Mouse (Mus musculus): ENCODE data around the gene Olfr447. TPM values are rescaled to one million over a fixed set of nuclear protein-coding genes. Genes with fewer than 3 reads are reported as not detected.

Gene Olfr447
- polyA plus RNA-seq, 1 experiment from 2014 or later: not detected

GRCm38 (mm10) chr6:42948767-42949166 lies 40.1 kb downstream of the Olfr447 start, which contains the start of gene Olfr444:
TSS of gene Olfr444 (plus strand) at chr6:42949067.
- H3K9ac ChIP-seq (replicated peaks): no peak within 1 kb of the TSS
- 68% methylated on average over 1 of the region's 1 CpGs for WGBS (ENCODE audit: insufficient replicate concordance)
- ATAC-seq: no peak
- H3K36me3 ChIP-seq (replicated peaks; ENCODE audit: insufficient read depth, low read length): no peaks in the 10 kb centered on the region
- H3K9me3 ChIP-seq (ENCODE audit: low read length): no peaks in the 10 kb centered on the region
- no peak for DNase-seq
- H3K4me1 ChIP-seq (ENCODE audit: insufficient read depth): no peaks in the 10 kb centered on the region
- no peak for TF ChIP-seq CTCF (IDR thresholded peaks at IDR 0.05; ENCODE audit: low read depth)
- no peak for TF ChIP-seq EP300 (IDR thresholded peaks at IDR 0.05; ENCODE audit: low read depth)
- H3K27ac ChIP-seq (ENCODE audit: low read depth): no peak within 1 kb of the TSS
- H3K4me2 ChIP-seq (ENCODE audit: low read depth, low read length): no peak within 1 kb of the TSS
- H3K4me3 ChIP-seq (ENCODE audit: low read depth, low read length): no peak within 1 kb of the TSS
- H3K27me3 ChIP-seq (ENCODE audit: insufficient read depth, low read length): no peaks in the 10 kb centered on the region

Other genes with a start within 250 kb of the Olfr447 start
- 3.8 and 4.7 TPM in 2 replicates for gene Tcaf1, start 198.8 kb upstream of the Olfr447 start, polyA plus RNA-seq (2015; fragmentation: Nextera tagmentation; extraction: Ambion mirVana)
- not detected in 2 replicates for gene Olfr453, start 169.5 kb upstream of the Olfr447 start, polyA plus RNA-seq (2015; fragmentation: Nextera tagmentation; extraction: Ambion mirVana)
- not detected in 2 replicates for gene Olfr38, start 152.5 kb upstream of the Olfr447 start, polyA plus RNA-seq (2015; fragmentation: Nextera tagmentation; extraction: Ambion mirVana)
- gene Olfr452, start 123.8 kb upstream of the Olfr447 start, polyA plus RNA-seq (2015; fragmentation: Nextera tagmentation; extraction: Ambion mirVana): not detected in 2 replicates
- gene Olfr450, start 96.9 kb upstream of the Olfr447 start, polyA plus RNA-seq (2015; fragmentation: Nextera tagmentation; extraction: Ambion mirVana): not detected in 2 replicates
- gene Olfr449, start 74.5 kb upstream of the Olfr447 start, polyA plus RNA-seq (2015; fragmentation: Nextera tagmentation; extraction: Ambion mirVana): not detected in 2 replicates
- gene Olfr448, start 18.4 kb upstream of the Olfr447 start, polyA plus RNA-seq (2015; fragmentation: Nextera tagmentation; extraction: Ambion mirVana): not detected in 2 replicates
- gene Olfr446, start 12.5 kb downstream of the Olfr447 start, polyA plus RNA-seq (2015; fragmentation: Nextera tagmentation; extraction: Ambion mirVana): not detected in 2 replicates
- not detected in 2 replicates for gene Olfr444, start 40.2 kb downstream of the Olfr447 start, polyA plus RNA-seq (2015; fragmentation: Nextera tagmentation; extraction: Ambion mirVana)
- not detected in 2 replicates for gene Olfr441, start 197.5 kb downstream of the Olfr447 start, polyA plus RNA-seq (2015; fragmentation: Nextera tagmentation; extraction: Ambion mirVana)
- gene Olfr237-ps1, start 237.7 kb downstream of the Olfr447 start, polyA plus RNA-seq (2015; fragmentation: Nextera tagmentation; extraction: Ambion mirVana): not detected in 2 replicates